Mouse (Mus musculus) left cerebral cortex, postnatal 14 days (tissue): ENCODE results near the gene Nlrp6. TPM values are rescaled to one million over a fixed set of nuclear protein-coding genes. Genes with fewer than 3 reads are reported as not detected.
A peak's percentile ranks its signal among the peaks of the same experiment; 100 is the strongest.

Source experiments
- DNase-seq, 2 experiments: peaks; one replicate each; pipeline ENCODE4 v3.0.0; 2021 to 2022; ENCODE audit warnings: low spot score in 2 of 2, mixed read lengths in 1 of 2
- intact Hi-C: fragments of 180-260 bp; cut with DNase I; formaldehyde crosslinking; loops from one replicate; pipeline ENCODE4 v1.15.1; 2025
- total RNA-seq, 2 experiments: library from RNA; stranded (reverse); gene quantifications; 2 replicates each; pipeline ENCODE4 v1.2.3; 2021

Nlrp6 gene
- total RNA-seq, 2 experiments from 2014 or later: 0.36 to 0.37 TPM

GRCm38 (mm10) chr7:140907697-140908096 lies 13.0 kb upstream of the Nlrp6 start:
- intact Hi-C loops: loop anchor here (1.0 to 10.0 kb wide), 2 partner anchors 141 to 267 kb away; partner anchors contain the start of gene Rnh1
- no peak for DNase-seq

- intact Hi-C loops: loop anchor here (1.0 to 10.0 kb wide), 2 partner anchors 140 to 267 kb away; partner anchors contain the start of gene Rnh1
- no peak for DNase-seq
Measured at GRCm38 (mm10) chr7:140908181-140908580, 12.5 kb upstream of the Nlrp6 start.

- intact Hi-C loops: loop anchor here (1.0 to 10.0 kb wide), 2 partner anchors 140 to 266 kb away; partner anchors contain the start of gene Rnh1
- peak in 1 of 2 experiments; percentile 74 for DNase-seq
Measured at GRCm38 (mm10) chr7:140908634-140909107, 12.0 kb upstream of the Nlrp6 start.

GRCm38 (mm10) chr7:140912293-140912692 lies 8.4 kb upstream of the Nlrp6 start:
- intact Hi-C loops: no loop called here
- DNase-seq: peak in 1 of 2 experiments; percentile 29

GRCm38 (mm10) chr7:140912846-140913482 lies 7.7 kb upstream of the Nlrp6 start:
- no peak for DNase-seq
- intact Hi-C loops: no loop called here

GRCm38 (mm10) chr7:140914031-140914690 lies 6.5 kb upstream of the Nlrp6 start:
- no peak for DNase-seq
- intact Hi-C loops: no loop called here

GRCm38 (mm10) chr7:140919911-140920310 lies 791 bp upstream of the Nlrp6 start:
- intact Hi-C loops: no loop called here
- no peak for DNase-seq

GRCm38 (mm10) chr7:140921225-140921975 lies 698 bp downstream of the Nlrp6 start:
- DNase-seq: no peak
- intact Hi-C loops: no loop called here

GRCm38 (mm10) chr7:140922398-140923069 lies 1.8 kb downstream of the Nlrp6 start:
- intact Hi-C loops: no loop called here
- DNase-seq: no peak

GRCm38 (mm10) chr7:140923070-140923775 lies 2.5 kb downstream of the Nlrp6 start:
- no peak for DNase-seq
- intact Hi-C loops: no loop called here

- no peak for DNase-seq
- intact Hi-C loops: no loop called here
Measured at GRCm38 (mm10) chr7:140927181-140927580, 6.5 kb downstream of the Nlrp6 start.

GRCm38 (mm10) chr7:140938436-140938835 lies 17.7 kb downstream of the Nlrp6 start:
- intact Hi-C loops: no loop called here
- no peak for DNase-seq

GRCm38 (mm10) chr7:140938896-140939295 lies 18.2 kb downstream of the Nlrp6 start:
- intact Hi-C loops: no loop called here
- no peak for DNase-seq

- no peak for DNase-seq
- intact Hi-C loops: no loop called here
Measured at GRCm38 (mm10) chr7:140939669-140940171, 19.0 kb downstream of the Nlrp6 start.

GRCm38 (mm10) chr7:140941222-140942051 lies 20.7 kb downstream of the Nlrp6 start, which contains the start of gene Pgghg:
Pgghg (plus strand) TSS chr7:140941391.
- intact Hi-C loops: no loop called here
- DNase-seq: peak; percentile 54 to 59

- no peak for DNase-seq
- intact Hi-C loops: no loop called here
Measured at GRCm38 (mm10) chr7:140942341-140942740, 21.6 kb downstream of the Nlrp6 start.

GRCm38 (mm10) chr7:140942811-140943210 lies 22.1 kb downstream of the Nlrp6 start:
- no peak for DNase-seq
- intact Hi-C loops: no loop called here

GRCm38 (mm10) chr7:140943356-140943755 lies 22.7 kb downstream of the Nlrp6 start:
- DNase-seq: no peak
- intact Hi-C loops: no loop called here
